Mouse (Mus musculus) cerebellum, adult 2 months (tissue): ENCODE measurements at regions not wholly inside any gene's neighbourhood (a gene's known extent, or its start where the extent isn't known, plus 50 kb on each side); places are given as distances from the start of the nearest gene placed in this dataset.

Experiments
- CTCF ChIP-seq: fragments of 200-500 bp; IDR thresholded peaks from 2 replicates; pipeline ENCODE4 v1.5.1; 2011; ENCODE audit warnings: low read depth, mild to moderate bottlenecking, control low read depth, low read length, moderate library complexity, borderline replicate concordance; ENCODE audit not compliant: insufficient read depth
- POLR2A ChIP-seq: fragments of 200-500 bp; IDR thresholded peaks from 2 replicates; pipeline ENCODE4 v1.6.1; 2011; ENCODE audit warnings: low read length, control low read depth, borderline replicate concordance; ENCODE audit not compliant: insufficient read depth

DNA sequence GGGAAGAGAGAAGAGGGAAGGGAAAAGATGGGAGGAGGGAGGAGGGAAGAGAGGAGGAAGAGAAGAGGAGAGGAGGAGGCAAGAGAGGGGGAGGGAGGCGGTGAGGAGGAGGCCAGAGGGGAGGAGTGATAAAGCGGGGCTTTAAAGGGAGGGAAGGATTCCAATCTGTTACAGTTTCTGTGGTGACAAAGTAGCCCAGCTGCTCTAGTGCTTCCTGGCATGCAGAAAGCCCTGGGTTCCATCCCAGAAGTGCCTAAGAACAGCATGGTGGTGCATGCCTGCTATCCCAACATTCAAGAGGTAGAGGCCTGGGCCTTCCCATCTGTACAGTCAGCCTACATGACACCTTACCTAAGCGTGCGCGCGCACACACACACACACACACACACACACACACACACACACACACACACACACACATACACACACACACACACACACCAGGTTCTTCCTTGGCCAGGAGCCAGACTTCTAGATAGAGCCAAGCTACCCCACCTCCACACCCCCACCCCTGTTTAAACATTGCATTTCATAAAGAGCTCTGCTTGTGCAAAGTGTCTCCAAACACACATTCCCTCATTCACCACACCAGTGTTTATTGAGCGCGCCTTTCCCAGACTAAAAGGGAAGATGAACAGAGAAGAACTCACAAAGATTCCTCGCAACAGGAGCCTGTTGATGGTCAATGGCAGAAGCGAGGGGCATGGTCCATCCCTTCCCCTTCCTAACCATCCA is 226.4 kb downstream of the Cbln4 start:
- no peak for TF ChIP-seq POLR2A
- no peak for TF ChIP-seq CTCF
